Mouse (Mus musculus): ENCODE data around the gene Rasal2. TPM values are rescaled to one million over a fixed set of nuclear protein-coding genes. Genes with fewer than 3 reads are reported as not detected.
A peak's percentile ranks its signal among the peaks of the same experiment; 100 is the strongest.

Rasal2 gene
- polyA plus RNA-seq, 1 experiment from 2014 or later, result 5.4 TPM

GRCm38 (mm10) chr1:157434404-157434803 is 22.0 kb upstream of the Rasal2 start:
- Histone ChIP-seq H3K4me2 (replicated peaks) (no peak overlapping the region), H3K36me3 (no peaks in the 10 kb centered on the region), H3K9me3 (no peaks in the 10 kb centered on the region), H3K4me1 (replicated peaks) (no peaks in the 10 kb centered on the region), H3K9ac (no peak overlapping the region), H3K27ac (no peak overlapping the region), H3K4me3 (replicated peaks) (no peak overlapping the region), H3K27me3 (replicated peaks) (no peaks in the 10 kb centered on the region)
- WGBS, result 85% methylated on average over 4 of the region's 4 CpGs
- ATAC-seq, result no peak

- Histone ChIP-seq H3K27me3 (replicated peaks) (no peaks in the 10 kb centered on the region), H3K9ac (no peak overlapping the region), H3K36me3 (no peaks in the 10 kb centered on the region), H3K4me2 (replicated peaks) (no peak overlapping the region), H3K27ac (no peak overlapping the region), H3K4me1 (replicated peaks) (no peaks in the 10 kb centered on the region), H3K4me3 (replicated peaks) (no peak overlapping the region), H3K9me3 (no peaks in the 10 kb centered on the region)
- WGBS, result 52% methylated on average over 3 of the region's 3 CpGs
- ATAC-seq, result no peak
Measured at GRCm38 (mm10) chr1:157433316-157433715, 20.9 kb upstream of the Rasal2 start.

GRCm38 (mm10) chr1:157428366-157428765 is 16.0 kb upstream of the Rasal2 start:
- Histone ChIP-seq H3K36me3 (no peaks in the 10 kb centered on the region), H3K4me1 (replicated peaks) (no peaks in the 10 kb centered on the region), H3K9me3 (no peaks in the 10 kb centered on the region), H3K27ac (no peak overlapping the region), H3K4me3 (replicated peaks) (no peak overlapping the region), H3K27me3 (replicated peaks) (no peaks in the 10 kb centered on the region), H3K9ac (no peak overlapping the region), H3K4me2 (replicated peaks) (no peak overlapping the region)
- ATAC-seq, result no peak
- 87% methylated on average over 3 of the region's 3 CpGs for WGBS

- Histone ChIP-seq H3K4me1 (replicated peaks) (no peaks in the 10 kb centered on the region), H3K27ac (no peak overlapping the region), H3K9me3 (no peaks in the 10 kb centered on the region), H3K4me3 (replicated peaks) (no peak overlapping the region), H3K9ac (no peak overlapping the region), H3K4me2 (replicated peaks) (no peak overlapping the region), H3K36me3 (no peaks in the 10 kb centered on the region), H3K27me3 (replicated peaks) (no peaks in the 10 kb centered on the region)
- 90% methylated on average over 4 of the region's 4 CpGs for WGBS
- ATAC-seq, result no peak
Measured at GRCm38 (mm10) chr1:157427604-157428003, 15.2 kb upstream of the Rasal2 start.

GRCm38 (mm10) chr1:157426933-157427332 is 14.5 kb upstream of the Rasal2 start:
- Histone ChIP-seq H3K27me3 (replicated peaks) (no peaks in the 10 kb centered on the region), H3K9me3 (no peaks in the 10 kb centered on the region), H3K4me2 (replicated peaks) (no peak overlapping the region), H3K4me3 (replicated peaks) (no peak overlapping the region), H3K4me1 (replicated peaks) (no peaks in the 10 kb centered on the region), H3K36me3 (no peaks in the 10 kb centered on the region), H3K27ac (no peak overlapping the region), H3K9ac (no peak overlapping the region)
- ATAC-seq, result no peak
- WGBS, result 70% methylated on average over 1 of the region's 1 CpGs

GRCm38 (mm10) chr1:157425741-157426427 is 13.5 kb upstream of the Rasal2 start:
- Histone ChIP-seq H3K4me2 (replicated peaks) (no peak overlapping the region; the same call in 1 of the 2 replicates), H3K27ac (no peak overlapping the region), H3K36me3 (no peaks in the 10 kb centered on the region), H3K27me3 (replicated peaks) (no peaks in the 10 kb centered on the region), H3K4me3 (replicated peaks) (no peak overlapping the region), H3K4me1 (replicated peaks) (no peaks in the 10 kb centered on the region), H3K9ac (no peak overlapping the region), H3K9me3 (no peaks in the 10 kb centered on the region)
- WGBS, result 42% methylated on average over 8 of the region's 8 CpGs
- 0 out of 2 replicates have a peak, but pooled peaks have one; percentile 43 for ATAC-seq

- H3K4me1 ChIP-seq (replicated peaks), result no peaks in the 10 kb centered on the region
- H3K9ac ChIP-seq, result no peak overlapping the region
- no peak for ATAC-seq
- no peak overlapping the region for H3K27ac ChIP-seq
- H3K9me3 ChIP-seq, result no peaks in the 10 kb centered on the region
- H3K27me3 ChIP-seq (replicated peaks), result no peaks in the 10 kb centered on the region
- no peak overlapping the region for H3K4me3 ChIP-seq (replicated peaks)
- no peak overlapping the region for H3K4me2 ChIP-seq (replicated peaks)
- no peaks in the 10 kb centered on the region for H3K36me3 ChIP-seq
- WGBS, result 62% methylated on average over 7 of the region's 7 CpGs
Measured at GRCm38 (mm10) chr1:157417861-157418260, 5.5 kb upstream of the Rasal2 start.

GRCm38 (mm10) chr1:157417414-157417813 is 5.0 kb upstream of the Rasal2 start:
- no peaks in the 10 kb centered on the region for H3K36me3 ChIP-seq
- 67% methylated on average over 3 of the region's 3 CpGs for WGBS
- ATAC-seq, result no peak
- H3K4me3 ChIP-seq (replicated peaks), result no peak overlapping the region
- no peak overlapping the region for H3K9ac ChIP-seq
- no peak overlapping the region for H3K4me2 ChIP-seq (replicated peaks)
- no peaks in the 10 kb centered on the region for H3K27me3 ChIP-seq (replicated peaks)
- H3K9me3 ChIP-seq, result no peaks in the 10 kb centered on the region
- no peak overlapping the region for H3K27ac ChIP-seq
- H3K4me1 ChIP-seq (replicated peaks), result no peaks in the 10 kb centered on the region

- WGBS, result 80% methylated on average over 2 of the region's 2 CpGs
- H3K9ac ChIP-seq, result no peak overlapping the region
- H3K27ac ChIP-seq, result no peak overlapping the region
- no peak for ATAC-seq
- H3K4me2 ChIP-seq (replicated peaks), result no peak overlapping the region
- no peak overlapping the region for H3K4me3 ChIP-seq (replicated peaks)
- no peaks in the 10 kb centered on the region for H3K27me3 ChIP-seq (replicated peaks)
- no peaks in the 10 kb centered on the region for H3K36me3 ChIP-seq
- H3K4me1 ChIP-seq (replicated peaks), result no peaks in the 10 kb centered on the region; the same call in 1 of the 2 replicates
- H3K9me3 ChIP-seq, result no peaks in the 10 kb centered on the region
Measured at GRCm38 (mm10) chr1:157416628-157417027, 4.2 kb upstream of the Rasal2 start.

GRCm38 (mm10) chr1:157415771-157416170 is 3.4 kb upstream of the Rasal2 start:
- Histone ChIP-seq H3K27ac (no peak overlapping the region), H3K36me3 (no peaks in the 10 kb centered on the region), H3K27me3 (replicated peaks) (no peaks in the 10 kb centered on the region), H3K4me2 (replicated peaks) (no peak overlapping the region), H3K4me1 (replicated peaks) (peaks cover 8% of the 10 kb centered on the region; the same call in 1 of the 2 replicates), H3K9ac (no peak overlapping the region), H3K4me3 (replicated peaks) (no peak overlapping the region), H3K9me3 (no peaks in the 10 kb centered on the region)
- 60% methylated on average over 3 of the region's 3 CpGs for WGBS
- no peak for ATAC-seq

- peak overlapping the region; percentile 77 for H3K9ac ChIP-seq
- H3K36me3 ChIP-seq, result no peaks in the 10 kb centered on the region
- H3K4me1 ChIP-seq (replicated peaks), result peaks cover 8% of the 10 kb centered on the region; the same call in 1 of the 2 replicates
- peak overlapping the region; percentile 94 for H3K27ac ChIP-seq
- WGBS, result under 1% methylated on average over 71 of the region's 85 CpGs
- H3K27me3 ChIP-seq (replicated peaks), result no peaks in the 10 kb centered on the region
- peak overlapping the region; percentile 94 for H3K4me3 ChIP-seq (replicated peaks)
- peak overlapping the region; percentile 86 for H3K4me2 ChIP-seq (replicated peaks)
- no peaks in the 10 kb centered on the region for H3K9me3 ChIP-seq
- ATAC-seq, result peak; percentile 92
Measured at GRCm38 (mm10) chr1:157411711-157412380, 549 bp downstream of the Rasal2 start.

GRCm38 (mm10) chr1:157411341-157411710 is 1.1 kb downstream of the Rasal2 start:
- Histone ChIP-seq H3K9me3 (no peaks in the 10 kb centered on the region), H3K9ac (peak overlapping the region; percentile 77), H3K36me3 (no peaks in the 10 kb centered on the region), H3K4me1 (replicated peaks) (peaks cover 8% of the 10 kb centered on the region; the same call in 1 of the 2 replicates), H3K4me3 (replicated peaks) (peak overlapping the region; percentile 94), H3K27ac (peak overlapping the region; percentile 94; the same call in 1 of the 2 replicates), H3K4me2 (replicated peaks) (peak overlapping the region; percentile 86), H3K27me3 (replicated peaks) (no peaks in the 10 kb centered on the region)
- 1% methylated on average over 4 of the region's 4 CpGs for WGBS
- no peak for ATAC-seq

- peak overlapping the region; percentile 94 for H3K4me3 ChIP-seq (replicated peaks)
- no peaks in the 10 kb centered on the region for H3K27me3 ChIP-seq (replicated peaks)
- peak overlapping the region; percentile 86 for H3K4me2 ChIP-seq (replicated peaks)
- peak overlapping the region; percentile 77 for H3K9ac ChIP-seq
- no peak for ATAC-seq
- no peaks in the 10 kb centered on the region for H3K9me3 ChIP-seq
- H3K36me3 ChIP-seq, result no peaks in the 10 kb centered on the region
- no peak overlapping the region for H3K27ac ChIP-seq
- peaks cover 8% of the 10 kb centered on the region; the same call in 1 of the 2 replicates for H3K4me1 ChIP-seq (replicated peaks)
- 21% methylated on average over 8 of the region's 8 CpGs for WGBS
Measured at GRCm38 (mm10) chr1:157410937-157411336, 1.5 kb downstream of the Rasal2 start.
